ENCODE assay signal across 9 mouse cellular contexts in the genomic region with DNA sequence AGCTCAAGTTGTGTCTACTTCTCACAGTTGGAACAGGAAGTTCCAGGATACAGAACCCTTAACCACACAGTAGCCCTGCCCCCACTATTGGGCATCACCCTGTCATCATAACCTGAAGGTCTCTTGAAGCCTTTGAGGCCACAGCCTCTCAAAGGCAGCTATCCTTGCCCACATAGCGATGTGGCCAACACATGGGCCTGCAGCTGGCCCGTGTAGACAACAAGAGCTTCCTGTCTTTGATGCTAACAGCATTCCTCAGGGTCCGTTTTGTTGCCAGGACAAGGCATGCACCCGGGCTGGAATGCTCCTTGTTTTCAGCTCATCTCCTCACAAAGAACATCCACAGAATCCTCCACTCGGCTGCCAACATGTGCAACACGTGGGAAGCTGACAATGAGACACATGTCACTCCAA.
DNase-seq lines count a peak whose midpoint lies in the region; ATAC-seq lines count a peak whose summit lies in the region.
"Had no signal": no experiment of that assay in that cellular context is flagged by ENCODE, and none has a peak within 500 bp of the region (broad histone marks: within the 10 kb centered on the region; RNA-seq: fewer than 3 reads in every experiment).

No protein-coding gene starts in this region.

- no peaks in the 10 kb centered on the region for H3K9me3 ChIP-seq in kidney, embryonic 14.5 days (ENCODE audit: control insufficient read depth, low read length)
- 0 out of 2 replicates have a peak, but pooled peaks cover 3% of the 10 kb centered on the region for H3K9me3 ChIP-seq in midbrain, embryonic 10.5 days (replicated peaks)
- no peaks in the 10 kb centered on the region for H3K9me3 ChIP-seq in embryonic facial prominence, embryonic 10.5 days
- H3K9me3 ChIP-seq: heart, embryonic 10.5 days had no signal

- no peaks in the 10 kb centered on the region for H3K36me3 ChIP-seq in kidney, embryonic 14.5 days (ENCODE audit: control insufficient read depth, insufficient read depth, low read length)
- H3K36me3 ChIP-seq in midbrain, embryonic 10.5 days: peaks cover 52% of the 10 kb centered on the region
- 0 out of 2 replicates have a peak, but pooled peaks cover 6% of the 10 kb centered on the region for H3K36me3 ChIP-seq in embryonic facial prominence, embryonic 10.5 days (replicated peaks)
- H3K36me3 ChIP-seq: heart, embryonic 10.5 days had no signal

- H3K9ac ChIP-seq in kidney, embryonic 14.5 days (ENCODE audit: low read depth, low read length): no peak overlapping the region

- H3K4me3 ChIP-seq in kidney, embryonic 14.5 days (ENCODE audit: low read length): no peak overlapping the region
- no peak overlapping the region for H3K4me3 ChIP-seq in midbrain, embryonic 10.5 days
- no peak overlapping the region for H3K4me3 ChIP-seq in embryonic facial prominence, embryonic 10.5 days
- H3K4me3 ChIP-seq: heart, embryonic 10.5 days had no signal

- DNase-seq in kidney, adult 18-20 months: no peak
- DNase-seq in 416B (ENCODE audit: low read depth): peak; percentile 84
- peak; percentile 53 for DNase-seq in midbrain, embryonic 10.5 days (ENCODE audit: low spot score)
- no peak for DNase-seq in adrenal gland, postnatal 4 days (ENCODE audit: low spot score in 2 of 2)
- DNase-seq in right cerebral cortex, adult 18-20 months: no peak
- DNase-seq in embryonic facial prominence, embryonic 10.5 days (ENCODE audit: low spot score): no peak

- no peaks in the 10 kb centered on the region for H3K27me3 ChIP-seq in kidney, embryonic 14.5 days (ENCODE audit: control insufficient read depth, insufficient read depth, low read length)
- no peaks in the 10 kb centered on the region for H3K27me3 ChIP-seq in midbrain, embryonic 10.5 days (ENCODE audit: low read depth, poor library complexity, severe bottlenecking)
- H3K27me3 ChIP-seq in embryonic facial prominence, embryonic 10.5 days (replicated peaks; ENCODE audit: low read depth, poor library complexity, severe bottlenecking): no peaks in the 10 kb centered on the region

- 61% methylated on average over 6 of the region's 6 CpGs for WGBS in kidney, embryonic 14.5 days
- 44% methylated on average over 6 of the region's 6 CpGs for WGBS in midbrain, embryonic 10.5 days
- WGBS in embryonic facial prominence, embryonic 10.5 days: 66% methylated on average over 6 of the region's 6 CpGs

- H3K4me2 ChIP-seq in kidney, embryonic 14.5 days (replicated peaks; ENCODE audit: low read depth, low read length): 0 out of 2 replicates have a peak overlapping the region, but pooled peaks have one; percentile 3

- peak; percentile 16; the same call in 1 of the 2 replicates for ATAC-seq in kidney, embryonic 14.5 days (ENCODE audit: low FRiP score, low TSS enrichment)
- peak; percentile 38 to 63 for ATAC-seq in hematopoietic stem cell, adult 5-6 weeks (replicated peaks in 1 of 2; ENCODE audit: insufficient read depth in 1 of 2, low FRiP score in 2 of 2, low TSS enrichment in 1 of 2, low read depth in 1 of 2, poor library complexity in 2 of 2, severe bottlenecking in 2 of 2)

- H3K27ac ChIP-seq in kidney, embryonic 14.5 days (ENCODE audit: low read depth, low read length): no peak overlapping the region
- H3K27ac ChIP-seq in midbrain, embryonic 10.5 days (replicated peaks): peak overlapping the region; percentile 80
- no peak overlapping the region for H3K27ac ChIP-seq in embryonic facial prominence, embryonic 10.5 days (replicated peaks)
- H3K27ac ChIP-seq: heart, embryonic 10.5 days had no signal

- peaks cover 3% of the 10 kb centered on the region; the same call in 1 of the 2 replicates for H3K4me1 ChIP-seq in kidney, embryonic 14.5 days (ENCODE audit: control insufficient read depth, insufficient read depth, low read length)
- peaks cover 17% of the 10 kb centered on the region for H3K4me1 ChIP-seq in midbrain, embryonic 10.5 days
- H3K4me1 ChIP-seq in embryonic facial prominence, embryonic 10.5 days: peaks cover 11% of the 10 kb centered on the region

Comparison
In these comparisons a context has a peak if more than half of its experiments do, and no peak if none do; other contexts are left out.
1. DNase-seq: peak in 416B (single experiment) and midbrain, embryonic 10.5 days (single experiment); none in kidney, adult 18-20 months (single experiment), adrenal gland, postnatal 4 days (0 of 2), right cerebral cortex, adult 18-20 months (single experiment) and embryonic facial prominence, embryonic 10.5 days (single experiment).